9 mouse cellular contexts compared by ENCODE assay signal in the genomic region with DNA sequence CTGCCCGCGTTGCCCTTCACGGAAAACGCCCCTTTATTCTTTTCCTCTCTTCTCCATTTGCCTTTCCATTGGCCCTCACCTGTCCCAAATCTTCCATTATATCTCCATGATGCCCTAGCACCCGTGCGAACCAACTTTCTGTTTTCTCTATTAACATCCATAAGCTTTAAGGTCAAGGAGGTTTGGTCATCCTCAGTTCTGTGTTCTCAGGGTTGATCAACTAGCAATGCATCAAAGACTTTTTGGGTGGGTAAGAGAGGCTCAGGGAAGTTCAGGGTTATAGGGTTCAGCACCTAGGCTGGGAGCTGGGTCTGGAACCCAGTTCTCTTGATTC. TPM values are rescaled to one million over a fixed set of nuclear protein-coding genes. Genes with fewer than 3 reads are reported as not detected.
DNase-seq lines count a peak whose midpoint lies in the region; ATAC-seq and TF ChIP-seq lines count a peak whose summit lies in the region.
"Had no signal": no experiment of that assay in that cellular context is flagged by ENCODE, and none has a peak within 500 bp of the region (broad histone marks: within the 10 kb centered on the region; RNA-seq: fewer than 3 reads in every experiment).

A gene (plus strand): TSS at position 301 of the 334 bp plus-strand sequence.

- ATAC-seq in heart, embryonic 13.5 days (ENCODE audit: extremely low read depth, insufficient number of reproducible peaks, low FRiP score, low TSS enrichment), result no peak
- no peak; the same call in 1 of the 2 replicates for ATAC-seq in hindbrain, embryonic 15.5 days (ENCODE audit: low FRiP score, low read depth)
- no peak for ATAC-seq in liver, embryonic 16.5 days (ENCODE audit: low read depth)

- H3K27ac ChIP-seq in heart, embryonic 13.5 days (replicated peaks), result no peak within 1 kb of the TSS
- no peak within 1 kb of the TSS for H3K27ac ChIP-seq in bone marrow macrophage, adult 2 months (ENCODE audit: insufficient read depth, low read depth, low read length)
- peak within 1 kb of the TSS; percentile 97 for H3K27ac ChIP-seq in hindbrain, embryonic 15.5 days (replicated peaks)
- no peak within 1 kb of the TSS for H3K27ac ChIP-seq in liver, embryonic 16.5 days (ENCODE audit: low read length)

- peak within 1 kb of the TSS; percentile 63 for H3K4me3 ChIP-seq in heart, embryonic 13.5 days
- H3K4me3 ChIP-seq in bone marrow macrophage, adult 2 months (ENCODE audit: insufficient read depth, low read length), result peak within 1 kb of the TSS; percentile 65
- peak within 1 kb of the TSS; percentile 80 for H3K4me3 ChIP-seq in hindbrain, embryonic 15.5 days
- H3K4me3 ChIP-seq in liver, embryonic 16.5 days (ENCODE audit: low read depth, low read length), result peak within 1 kb of the TSS; percentile 44
- H3K4me3 ChIP-seq: erythroblast, embryonic 14.5 days had no signal

- DNase-seq in heart, adult 11 months, result no peak
- DNase-seq in MN1 (ENCODE audit: low spot score), result no peak
- DNase-seq in adrenal gland, adult (ENCODE audit: inconsistent age in 2 of 2, low spot score in 1 of 2), result no peak
- DNase-seq in embryo, embryonic 9.5 days (ENCODE audit: extremely low spot score), result no peak

- TF ChIP-seq POLR2A in bone marrow macrophage, adult 2 months (IDR thresholded peaks at IDR 0.05; ENCODE audit: borderline replicate concordance, low read depth, low read length), result no peak

- peak within 1 kb of the TSS; percentile 95 for H3K4me2 ChIP-seq in heart, embryonic 13.5 days
- peak within 1 kb of the TSS; percentile 63 for H3K4me2 ChIP-seq in hindbrain, embryonic 15.5 days
- H3K4me2 ChIP-seq in liver, embryonic 16.5 days (ENCODE audit: low read depth, low read length), result peak within 1 kb of the TSS; percentile 56

- 32% methylated on average over 6 of the region's 6 CpGs for WGBS in heart, embryonic 13.5 days
- WGBS in hindbrain, embryonic 15.5 days, result 24% methylated on average over 6 of the region's 6 CpGs
- WGBS in liver, embryonic 16.5 days (ENCODE audit: insufficient replicate concordance), result 24% methylated on average over 6 of the region's 6 CpGs

- H3K9me3 ChIP-seq in heart, embryonic 13.5 days, result no peaks in the 10 kb centered on the region
- no peaks in the 10 kb centered on the region for H3K9me3 ChIP-seq in hindbrain, embryonic 15.5 days
- H3K9me3 ChIP-seq in liver, embryonic 16.5 days (replicated peaks; ENCODE audit: control insufficient read depth, low read length), result no peaks in the 10 kb centered on the region

- H3K36me3 ChIP-seq in heart, embryonic 13.5 days, result no peaks in the 10 kb centered on the region
- H3K36me3 ChIP-seq in hindbrain, embryonic 15.5 days, result peaks cover 5% of the 10 kb centered on the region
- no peaks in the 10 kb centered on the region for H3K36me3 ChIP-seq in liver, embryonic 16.5 days (ENCODE audit: control insufficient read depth, insufficient read depth)

- peak within 1 kb of the TSS; percentile 80 for H3K9ac ChIP-seq in heart, embryonic 13.5 days
- peak within 1 kb of the TSS; percentile 88 for H3K9ac ChIP-seq in hindbrain, embryonic 15.5 days
- no peak within 1 kb of the TSS for H3K9ac ChIP-seq in liver, embryonic 16.5 days (ENCODE audit: low read depth, low read length)

- peaks cover 28% of the 10 kb centered on the region for H3K4me1 ChIP-seq in heart, embryonic 13.5 days
- no peaks in the 10 kb centered on the region for H3K4me1 ChIP-seq in bone marrow macrophage, adult 2 months (ENCODE audit: control insufficient read depth, insufficient read depth, low read length)
- peaks cover 42% of the 10 kb centered on the region for H3K4me1 ChIP-seq in hindbrain, embryonic 15.5 days (replicated peaks)
- H3K4me1 ChIP-seq in liver, embryonic 16.5 days (ENCODE audit: control insufficient read depth, low read depth, low read length), result peaks cover 3% of the 10 kb centered on the region; the same call in 1 of the 2 replicates

- TF ChIP-seq CTCF in bone marrow macrophage, adult 2 months (IDR thresholded peaks at IDR 0.05; ENCODE audit: low read depth, low read length), result no peak

- peaks cover 76% of the 10 kb centered on the region for H3K27me3 ChIP-seq in heart, embryonic 13.5 days (replicated peaks)
- H3K27me3 ChIP-seq in hindbrain, embryonic 15.5 days, result 0 out of 2 replicates have a peak, but pooled peaks cover 2% of the 10 kb centered on the region
- peaks cover 55% of the 10 kb centered on the region for H3K27me3 ChIP-seq in liver, embryonic 16.5 days (ENCODE audit: control insufficient read depth, insufficient read depth, low read depth, low read length)

RNA-seq across cellular contexts. Expression of the gene that starts here (rescaled TPM):
- 4.5 and 6.0 TPM in 2 replicates for polyA plus RNA-seq in heart, embryonic 13.5 days (2015; fragmentation: Nextera tagmentation; extraction: Ambion mirVana)
- polyA plus RNA-seq in bone marrow macrophage, adult 2 months (2012; ENCODE audit: insufficient read depth, insufficient read length, missing spikeins), result not detected in 2 replicates
- polyA plus RNA-seq in hindbrain, embryonic 15.5 days (2015; fragmentation: Nextera tagmentation; extraction: Ambion mirVana), result 374 and 408 TPM in 2 replicates
- 0.32 TPM in 1 of 2 replicates, not detected in the other for polyA plus RNA-seq in liver, embryonic 16.5 days (2015; fragmentation: Nextera tagmentation; extraction: Ambion mirVana)
- polyA plus RNA-seq: erythroblast, embryonic 14.5 days had no signal

Comparison
In these comparisons a context has a peak if more than half of its experiments do, and no peak if none do; other contexts are left out.
1. RNA of the gene that starts here (polyA plus RNA-seq): 374 to 408 TPM in hindbrain, embryonic 15.5 days; 4.5 to 6.0 TPM in heart, embryonic 13.5 days, 0.32 TPM in liver, embryonic 16.5 days and not detected in bone marrow macrophage, adult 2 months; every median in the first group is over 10 times any median in the second.
2. Peak in every context shown above with its lines, with median percentiles within 50 percentile points of each other: H3K4me2 ChIP-seq and H3K4me3 ChIP-seq.